Mouse (Mus musculus) hindbrain, postnatal 0 days (tissue): ENCODE measurements around the gene Pycr2. TPM values are rescaled to one million over a fixed set of nuclear protein-coding genes. Genes with fewer than 3 reads are reported as not detected.

Experiments
- ATAC-seq: fragments of 200-750 bp; cut with Nextera tagmentation; 2 replicates; pipeline ENCODE4 v1.8.0; 2017; ENCODE audit warnings: mild to moderate bottlenecking, moderate TSS enrichment, moderate library complexity
- DNase-seq: peaks from one replicate; pipeline ENCODE4 v3.0.0-alpha.2; 2015; ENCODE audit warnings: low spot score
- H3K27ac ChIP-seq: fragments of 300-500 bp; sonication (generic); 2 replicates; pipeline ENCODE4 v1.5.1; 2014; ENCODE audit warnings: mild to moderate bottlenecking
- H3K27me3 ChIP-seq: fragments of 300-500 bp; sonication (generic); 2 replicates; pipeline ENCODE4 v1.6.1; 2014; ENCODE audit warnings: low read length, mixed read lengths; ENCODE audit not compliant: insufficient read depth
- H3K36me3 ChIP-seq: fragments of 300-500 bp; sonication (generic); 2 replicates; pipeline ENCODE4 v1.6.1; 2014; ENCODE audit warnings: low read length, mixed read lengths; ENCODE audit not compliant: insufficient read depth
- H3K4me1 ChIP-seq: fragments of 300-500 bp; sonication (generic); 2 replicates; pipeline ENCODE4 v1.6.1; 2014; ENCODE audit warnings: antibody characterized with exemption, low read length, mixed read lengths; ENCODE audit not compliant: insufficient read depth
- H3K4me2 ChIP-seq: fragments of 300-500 bp; sonication (generic); 2 replicates; pipeline ENCODE4 v1.6.1; 2014; ENCODE audit warnings: low read depth, mild to moderate bottlenecking, low read length, moderate library complexity, mixed read lengths
- H3K4me3 ChIP-seq: fragments of 300-500 bp; sonication (generic); 2 replicates; pipeline ENCODE4 v1.5.1; 2014; ENCODE audit warnings: low read length
- H3K9ac ChIP-seq: fragments of 300-500 bp; sonication (generic); replicated peaks from 2 replicates; pipeline ENCODE4 v1.6.1; 2014; ENCODE audit warnings: mild to moderate bottlenecking, low read length, moderate library complexity, mixed read lengths
- H3K9me3 ChIP-seq: fragments of 300-500 bp; sonication (generic); 2 replicates; pipeline ENCODE4 v1.6.1; 2016; ENCODE audit warnings: low read length, mixed read lengths
- CTCF ChIP-seq: IDR thresholded peaks from 2 replicates; pipeline ENCODE4 v1.5.1; 2016; ENCODE audit warnings: antibody characterized with exemption, control low read depth, low read depth
- WGBS: fragments of 180-500 bp; shearing (Covaris S2); extraction: QIAGEN DNeasy Blood & Tissue Kit; methylation state at CpG from one replicate; pipeline ENCODE4 v1.1.7; 2014; 5-methylcytosine and 5-hydroxymethylcytosine counted together
- polyA plus RNA-seq: library from polyadenylated mRNA; unstranded; fragments of >200 nt; fragmentation: Nextera tagmentation; extraction: Ambion mirVana; gene quantifications from 2 replicates; pipeline ENCODE4 v1.2.1, GENCODE M21; 2015
- total RNA-seq: library from RNA; depleted of rRNA; stranded (reverse); fragments of >200 nt; gene quantifications from 2 replicates; pipeline ENCODE4 v1.2.3, GENCODE M21; 2014; rRNA removed

Pycr2 gene
- total and polyA plus RNA-seq, 2 experiments from 2014 or later: 64.7 to 70.2 TPM

- no peak overlapping the region for H3K4me2 ChIP-seq
- no peaks in the 10 kb centered on the region for H3K9me3 ChIP-seq
- no peak overlapping the region for H3K4me3 ChIP-seq
- ATAC-seq: peak; percentile 82
- H3K27me3 ChIP-seq: peaks cover 11% of the 10 kb centered on the region
- H3K36me3 ChIP-seq: no peaks in the 10 kb centered on the region
- no peak overlapping the region for H3K9ac ChIP-seq
- H3K27ac ChIP-seq: no peak overlapping the region
- WGBS: 32% methylated on average over 20 of the region's 20 CpGs
- no peak for TF ChIP-seq CTCF
- DNase-seq: peak; percentile 56
- H3K4me1 ChIP-seq: peaks cover 6% of the 10 kb centered on the region; the same call in 1 of the 2 replicates
Observed at GRCm38 (mm10) chr1:180945001-180945980, 41.2 kb downstream of the Pycr2 start.

GRCm38 (mm10) chr1:180946448-180946847 lies 42.4 kb downstream of the Pycr2 start:
- no peak overlapping the region for H3K9ac ChIP-seq
- DNase-seq: no peak
- H3K4me2 ChIP-seq: no peak overlapping the region
- no peak for TF ChIP-seq CTCF
- ATAC-seq: no peak
- no peaks in the 10 kb centered on the region for H3K36me3 ChIP-seq
- peaks cover 6% of the 10 kb centered on the region; the same call in 1 of the 2 replicates for H3K4me1 ChIP-seq
- H3K27ac ChIP-seq: no peak overlapping the region
- H3K27me3 ChIP-seq: peaks cover 7% of the 10 kb centered on the region; the same call in 1 of the 2 replicates
- 64% methylated on average over 6 of the region's 6 CpGs for WGBS
- H3K9me3 ChIP-seq: no peaks in the 10 kb centered on the region
- H3K4me3 ChIP-seq: no peak overlapping the region

GRCm38 (mm10) chr1:180952085-180952746 lies 48.1 kb downstream of the Pycr2 start:
- no peak for DNase-seq
- H3K4me2 ChIP-seq: no peak overlapping the region
- H3K36me3 ChIP-seq: no peaks in the 10 kb centered on the region
- ATAC-seq: no peak
- H3K27ac ChIP-seq: no peak overlapping the region
- no peaks in the 10 kb centered on the region for H3K4me1 ChIP-seq
- H3K27me3 ChIP-seq: no peaks in the 10 kb centered on the region
- no peak overlapping the region for H3K9ac ChIP-seq
- TF ChIP-seq CTCF: no peak
- 78% methylated on average over 6 of the region's 6 CpGs for WGBS
- no peaks in the 10 kb centered on the region for H3K9me3 ChIP-seq
- no peak overlapping the region for H3K4me3 ChIP-seq

GRCm38 (mm10) chr1:180952808-180953207 lies 48.7 kb downstream of the Pycr2 start:
- Histone ChIP-seq H3K4me3 (no peak overlapping the region), H3K9me3 (no peaks in the 10 kb centered on the region), H3K27me3 (no peaks in the 10 kb centered on the region), H3K4me1 (no peaks in the 10 kb centered on the region), H3K36me3 (no peaks in the 10 kb centered on the region), H3K9ac (no peak overlapping the region), H3K4me2 (no peak overlapping the region), H3K27ac (no peak overlapping the region)
- TF ChIP-seq CTCF: no peak
- ATAC-seq (no peak), DNase-seq (no peak)
- 88% methylated on average over 5 of the region's 5 CpGs for WGBS

- WGBS: 90% methylated on average over 8 of the region's 8 CpGs
- Histone ChIP-seq H3K4me1 (no peaks in the 10 kb centered on the region), H3K9ac (no peak overlapping the region), H3K36me3 (no peaks in the 10 kb centered on the region), H3K27me3 (no peaks in the 10 kb centered on the region), H3K4me3 (no peak overlapping the region), H3K4me2 (no peak overlapping the region), H3K9me3 (no peaks in the 10 kb centered on the region), H3K27ac (no peak overlapping the region)
- DNase-seq (no peak), ATAC-seq (no peak)
- TF ChIP-seq CTCF: no peak
Observed at GRCm38 (mm10) chr1:180956401-180956800, 52.3 kb downstream of the Pycr2 start.

- ATAC-seq: no peak
- TF ChIP-seq CTCF: no peak
- H3K9me3 ChIP-seq: no peaks in the 10 kb centered on the region
- no peak overlapping the region for H3K4me2 ChIP-seq
- no peak overlapping the region for H3K9ac ChIP-seq
- WGBS: 88% methylated on average over 8 of the region's 8 CpGs
- no peaks in the 10 kb centered on the region for H3K27me3 ChIP-seq
- H3K36me3 ChIP-seq: no peaks in the 10 kb centered on the region
- DNase-seq: no peak
- H3K4me3 ChIP-seq: no peak overlapping the region
- no peak overlapping the region for H3K27ac ChIP-seq
- no peaks in the 10 kb centered on the region for H3K4me1 ChIP-seq
Observed at GRCm38 (mm10) chr1:180956973-180957381, 52.9 kb downstream of the Pycr2 start.

Other genes with a start within 250 kb of the Pycr2 start
- gene Mixl1, start 207.3 kb upstream of the Pycr2 start, total RNA-seq: not detected in 2 replicates
- not detected in 2 replicates for gene Mixl1, start 207.3 kb upstream of the Pycr2 start, polyA plus RNA-seq
- gene Acbd3, start 178.2 kb upstream of the Pycr2 start, total RNA-seq: 28.3 and 32.6 TPM in 2 replicates
- 18.4 and 19.2 TPM in 2 replicates for gene Acbd3, start 178.2 kb upstream of the Pycr2 start, polyA plus RNA-seq
- 1,143 and 1,334 TPM in 2 replicates for gene H3f3a, start 90.3 kb upstream of the Pycr2 start, total RNA-seq
- gene H3f3a, start 90.3 kb upstream of the Pycr2 start, polyA plus RNA-seq: 1,977 and 1,992 TPM in 2 replicates
- gene Sde2, start 53.2 kb upstream of the Pycr2 start, total RNA-seq: 11.1 and 13.1 TPM in 2 replicates
- gene Sde2, start 53.2 kb upstream of the Pycr2 start, polyA plus RNA-seq: 21.4 and 21.7 TPM in 2 replicates
- gene Lefty2, start 11.2 kb upstream of the Pycr2 start, total RNA-seq: 11.3 and 15.3 TPM in 2 replicates
- gene Lefty2, start 11.2 kb upstream of the Pycr2 start, polyA plus RNA-seq: 6.8 and 7.1 TPM in 2 replicates
- not detected in 2 replicates for gene Lefty1, start 30.7 kb downstream of the Pycr2 start, total RNA-seq
- gene Lefty1, start 30.7 kb downstream of the Pycr2 start, polyA plus RNA-seq: 0.29 and 0.42 TPM in 2 replicates
- gene Tmem63a, start 38.1 kb downstream of the Pycr2 start, total RNA-seq: 2.9 and 5.4 TPM in 2 replicates
- gene Tmem63a, start 38.1 kb downstream of the Pycr2 start, polyA plus RNA-seq: 2.5 and 3.0 TPM in 2 replicates
- gene Ephx1, start 116.6 kb downstream of the Pycr2 start, total RNA-seq: 8.9 and 15.2 TPM in 2 replicates
- 13.3 and 15.8 TPM in 2 replicates for gene Ephx1, start 116.6 kb downstream of the Pycr2 start, polyA plus RNA-seq
- gene 9130409I23Rik, start 146.9 kb downstream of the Pycr2 start, total RNA-seq: not detected in 2 replicates
- gene 9130409I23Rik, start 146.9 kb downstream of the Pycr2 start, polyA plus RNA-seq: not detected in 2 replicates
- gene Nvl, start 239.9 kb downstream of the Pycr2 start, total RNA-seq: 18.5 and 24.7 TPM in 2 replicates
- gene Nvl, start 239.9 kb downstream of the Pycr2 start, polyA plus RNA-seq: 26.8 and 27.1 TPM in 2 replicates
- gene Cnih4, start 240.4 kb downstream of the Pycr2 start, total RNA-seq: 10.8 and 12.9 TPM in 2 replicates
- 59.9 and 61.3 TPM in 2 replicates for gene Cnih4, start 240.4 kb downstream of the Pycr2 start, polyA plus RNA-seq